Mouse (Mus musculus) olfactory bulb, adult 2 months (tissue): ENCODE measurements at regions not wholly inside any gene's neighbourhood (a gene's known extent, or its start where the extent isn't known, plus 50 kb on each side); places are given as distances from the start of the nearest gene placed in this dataset.

Experiments used
- CTCF ChIP-seq: fragments of 200-500 bp; IDR thresholded peaks from 2 replicates; pipeline ENCODE4 v1.5.1; 2012; ENCODE audit warnings: low read depth, mild to moderate bottlenecking, low read length, moderate library complexity; ENCODE audit not compliant: insufficient read depth
- POLR2A ChIP-seq: fragments of 200-500 bp; IDR thresholded peaks from 2 replicates; pipeline ENCODE4 v1.6.1; 2012; ENCODE audit warnings: mild to moderate bottlenecking, low read depth, low read length, moderate library complexity; ENCODE audit not compliant: insufficient read depth

- TF ChIP-seq CTCF (no peak), POLR2A (no peak)
Observed at GRCm38 (mm10) chr9:52234775-52235174, 66.4 kb upstream of the Zc3h12c start.
